Mouse (Mus musculus) heart, postnatal 25 days (tissue): ENCODE results near the gene Acbd4. TPM values are rescaled to one million over a fixed set of nuclear protein-coding genes. Genes with fewer than 3 reads are reported as not detected.

Experiments used
- DNase-seq: peaks from one replicate; pipeline ENCODE4 v3.0.0; 2022; ENCODE audit warnings: low spot score
- intact Hi-C: fragments of 180-260 bp; cut with DNase I; formaldehyde crosslinking; loops from one replicate; pipeline ENCODE4 v1.15.1; 2025
- total RNA-seq, 2 experiments: library from RNA; stranded (reverse); gene quantifications; 2 replicates each; pipeline ENCODE4 v1.2.3; 2021

Acbd4 gene
- total RNA-seq, 2 experiments from 2014 or later: 36.7 to 39.0 TPM

GRCm38 (mm10) chr11:103134221-103134620, 32.7 kb downstream of the Acbd4 start:
- intact Hi-C loops: no loop called here
- DNase-seq: no peak

GRCm38 (mm10) chr11:103136039-103136577, 34.6 kb downstream of the Acbd4 start:
- intact Hi-C loops: no loop called here
- no peak for DNase-seq

- no peak for DNase-seq
- intact Hi-C loops: no loop called here
Observed at GRCm38 (mm10) chr11:103139951-103140762, 38.7 kb downstream of the Acbd4 start.

GRCm38 (mm10) chr11:103140763-103141100, 39.2 kb downstream of the Acbd4 start:
- DNase-seq: no peak

GRCm38 (mm10) chr11:103141101-103141943, 39.8 kb downstream of the Acbd4 start:
- intact Hi-C loops: no loop called here
- DNase-seq: peak; percentile 65

More at GRCm38 (mm10) chr11:103140763-103141100, 39.2 kb downstream of the Acbd4 start:
- intact Hi-C loops: no loop called here

- intact Hi-C loops: no loop called here
- no peak for DNase-seq
Observed at GRCm38 (mm10) chr11:103141944-103142255, 40.4 kb downstream of the Acbd4 start.

GRCm38 (mm10) chr11:103142441-103143182, 41.1 kb downstream of the Acbd4 start:
- intact Hi-C loops: no loop called here
- peak; percentile 34 for DNase-seq

- intact Hi-C loops: no loop called here
- DNase-seq: no peak
Observed at GRCm38 (mm10) chr11:103144309-103145285, 43.1 kb downstream of the Acbd4 start.

- intact Hi-C loops: no loop called here
Observed at GRCm38 (mm10) chr11:103146386-103146785, 44.9 kb downstream of the Acbd4 start.

GRCm38 (mm10) chr11:103147766-103148165, 46.3 kb downstream of the Acbd4 start:
- intact Hi-C loops: no loop called here
- DNase-seq: no peak

More at GRCm38 (mm10) chr11:103146386-103146785, 44.9 kb downstream of the Acbd4 start:
- DNase-seq: no peak

GRCm38 (mm10) chr11:103149771-103150170, 48.3 kb downstream of the Acbd4 start:
- intact Hi-C loops: loop anchor here (10.0 kb wide), 1 partner anchor 245 kb away; the partner anchor contains the start of gene Gfap
- DNase-seq: no peak

- intact Hi-C loops: loop anchor here (1.0 to 10.0 kb wide), 3 partner anchors 42 to 254 kb away; partner anchors contain the start of gene Gfap
- peak; percentile 89 for DNase-seq
Observed at GRCm38 (mm10) chr11:103158621-103159478, 57.4 kb downstream of the Acbd4 start.

GRCm38 (mm10) chr11:103160738-103161137, 59.3 kb downstream of the Acbd4 start:
- no peak for DNase-seq
- intact Hi-C loops: loop anchor here (10.0 kb wide), 1 partner anchor 254 kb away; the partner anchor contains the start of gene Plekhm1

- intact Hi-C loops: loop anchor here (10.0 kb wide), 1 partner anchor 253 kb away; the partner anchor contains the start of gene Plekhm1
- no peak for DNase-seq
Observed at GRCm38 (mm10) chr11:103161449-103161848, 60.0 kb downstream of the Acbd4 start.
